Mouse (Mus musculus): ENCODE results near the gene Sipa1l2. TPM values are rescaled to one million over a fixed set of nuclear protein-coding genes. Genes with fewer than 3 reads are reported as not detected.

Gene Sipa1l2
- 2.4 and 3.5 TPM in 2 replicates for polyA plus RNA-seq (2012; ENCODE audit: insufficient read depth, insufficient read length, missing spikeins)

- H3K27ac ChIP-seq (replicated peaks; ENCODE audit: low read depth, low read length) = peak within 1 kb of the TSS; percentile 52
- no peaks in the 10 kb centered on the region for H3K4me1 ChIP-seq (ENCODE audit: control insufficient read depth, insufficient read depth, insufficient read length, low read length)
Observed at GRCm38 (mm10) chr8:125569533-125570365, at the start of gene Sipa1l2. Sipa1l2 (minus strand) TSS chr8:125569808.

GRCm38 (mm10) chr8:125618543-125619335, 49.1 kb upstream of the Sipa1l2 start:
- no peaks in the 10 kb centered on the region for H3K4me1 ChIP-seq (ENCODE audit: control insufficient read depth, insufficient read depth, insufficient read length, low read length)
- H3K4me3 ChIP-seq (ENCODE audit: insufficient read depth, low read depth, low read length) = no peak overlapping the region
- no peak overlapping the region for H3K27ac ChIP-seq (replicated peaks; ENCODE audit: low read depth, low read length)

More at GRCm38 (mm10) chr8:125569533-125570365, at the start of gene Sipa1l2:
- peak within 1 kb of the TSS; percentile 76 for H3K4me3 ChIP-seq (ENCODE audit: insufficient read depth, low read depth, low read length)

GRCm38 (mm10) chr8:125616935-125617334, 47.3 kb upstream of the Sipa1l2 start:
- Histone ChIP-seq H3K27ac (replicated peaks; ENCODE audit: low read depth, low read length) (no peak overlapping the region), H3K4me1 (ENCODE audit: control insufficient read depth, insufficient read depth, insufficient read length, low read length) (no peaks in the 10 kb centered on the region), H3K4me3 (ENCODE audit: insufficient read depth, low read depth, low read length) (no peak overlapping the region)

- Histone ChIP-seq H3K27ac (replicated peaks; ENCODE audit: low read depth, low read length) (no peak overlapping the region), H3K4me1 (ENCODE audit: control insufficient read depth, insufficient read depth, insufficient read length, low read length) (no peaks in the 10 kb centered on the region), H3K4me3 (ENCODE audit: insufficient read depth, low read depth, low read length) (no peak overlapping the region)
Observed at GRCm38 (mm10) chr8:125616039-125616438, 46.4 kb upstream of the Sipa1l2 start.

GRCm38 (mm10) chr8:125613552-125613951, 43.9 kb upstream of the Sipa1l2 start:
- Histone ChIP-seq H3K4me3 (ENCODE audit: insufficient read depth, low read depth, low read length) (no peak overlapping the region), H3K4me1 (ENCODE audit: control insufficient read depth, insufficient read depth, insufficient read length, low read length) (no peaks in the 10 kb centered on the region), H3K27ac (replicated peaks; ENCODE audit: low read depth, low read length) (no peak overlapping the region)

- no peak overlapping the region for H3K4me3 ChIP-seq (ENCODE audit: insufficient read depth, low read depth, low read length)
- H3K27ac ChIP-seq (replicated peaks; ENCODE audit: low read depth, low read length) = no peak overlapping the region
- H3K4me1 ChIP-seq (ENCODE audit: control insufficient read depth, insufficient read depth, insufficient read length, low read length) = no peaks in the 10 kb centered on the region
Observed at GRCm38 (mm10) chr8:125611799-125612560, 42.4 kb upstream of the Sipa1l2 start.

- Histone ChIP-seq H3K4me3 (ENCODE audit: insufficient read depth, low read depth, low read length) (no peak overlapping the region), H3K4me1 (ENCODE audit: control insufficient read depth, insufficient read depth, insufficient read length, low read length) (no peaks in the 10 kb centered on the region), H3K27ac (replicated peaks; ENCODE audit: low read depth, low read length) (no peak overlapping the region)
Observed at GRCm38 (mm10) chr8:125611024-125611798, 41.6 kb upstream of the Sipa1l2 start.

GRCm38 (mm10) chr8:125609737-125610136, 40.1 kb upstream of the Sipa1l2 start:
- Histone ChIP-seq H3K27ac (replicated peaks; ENCODE audit: low read depth, low read length) (no peak overlapping the region), H3K4me1 (ENCODE audit: control insufficient read depth, insufficient read depth, insufficient read length, low read length) (no peaks in the 10 kb centered on the region), H3K4me3 (ENCODE audit: insufficient read depth, low read depth, low read length) (no peak overlapping the region)

- H3K27ac ChIP-seq (replicated peaks; ENCODE audit: low read depth, low read length) = no peak overlapping the region
- no peaks in the 10 kb centered on the region for H3K4me1 ChIP-seq (ENCODE audit: control insufficient read depth, insufficient read depth, insufficient read length, low read length)
- H3K4me3 ChIP-seq (ENCODE audit: insufficient read depth, low read depth, low read length) = no peak overlapping the region
Observed at GRCm38 (mm10) chr8:125607714-125608223, 38.2 kb upstream of the Sipa1l2 start.

- Histone ChIP-seq H3K4me3 (ENCODE audit: insufficient read depth, low read depth, low read length) (no peak overlapping the region), H3K27ac (replicated peaks; ENCODE audit: low read depth, low read length) (no peak overlapping the region), H3K4me1 (ENCODE audit: control insufficient read depth, insufficient read depth, insufficient read length, low read length) (no peaks in the 10 kb centered on the region)
Observed at GRCm38 (mm10) chr8:125606937-125607336, 37.3 kb upstream of the Sipa1l2 start.

GRCm38 (mm10) chr8:125604817-125605512, 35.4 kb upstream of the Sipa1l2 start:
- H3K4me1 ChIP-seq (ENCODE audit: control insufficient read depth, insufficient read depth, insufficient read length, low read length) = no peaks in the 10 kb centered on the region
- H3K27ac ChIP-seq (replicated peaks; ENCODE audit: low read depth, low read length) = no peak overlapping the region
- H3K4me3 ChIP-seq (ENCODE audit: insufficient read depth, low read depth, low read length) = no peak overlapping the region

GRCm38 (mm10) chr8:125604213-125604816, 34.7 kb upstream of the Sipa1l2 start:
- no peaks in the 10 kb centered on the region for H3K4me1 ChIP-seq (ENCODE audit: control insufficient read depth, insufficient read depth, insufficient read length, low read length)
- H3K4me3 ChIP-seq (ENCODE audit: insufficient read depth, low read depth, low read length) = no peak overlapping the region

GRCm38 (mm10) chr8:125603312-125603840, 33.8 kb upstream of the Sipa1l2 start:
- Histone ChIP-seq H3K4me1 (ENCODE audit: control insufficient read depth, insufficient read depth, insufficient read length, low read length) (no peaks in the 10 kb centered on the region), H3K4me3 (ENCODE audit: insufficient read depth, low read depth, low read length) (no peak overlapping the region), H3K27ac (replicated peaks; ENCODE audit: low read depth, low read length) (no peak overlapping the region)

More at GRCm38 (mm10) chr8:125604213-125604816, 34.7 kb upstream of the Sipa1l2 start:
- H3K27ac ChIP-seq (replicated peaks; ENCODE audit: low read depth, low read length) = no peak overlapping the region

Data from brown adipose tissue, adult 24 weeks (tissue).